Mouse (Mus musculus) hindbrain, embryonic 13.5 days (tissue): ENCODE measurements around the gene Il1rn. TPM values are rescaled to one million over a fixed set of nuclear protein-coding genes. Genes with fewer than 3 reads are reported as not detected.

ENCODE experiments used
- ATAC-seq: fragments of 200-750 bp; cut with Nextera tagmentation; 2 replicates; pipeline ENCODE4 v1.8.0; 2017; ENCODE audit warnings: moderate TSS enrichment; ENCODE audit not compliant: low FRiP score
- H3K27ac ChIP-seq: fragments of 300-500 bp; sonication (generic); 2 replicates; pipeline ENCODE4 v1.5.1; 2015; ENCODE audit warnings: inconsistent platforms, mild to moderate bottlenecking, moderate library complexity
- H3K27me3 ChIP-seq: fragments of 300-500 bp; sonication (generic); 2 replicates; pipeline ENCODE4 v1.6.1; 2015; ENCODE audit warnings: mild to moderate bottlenecking, inconsistent platforms
- H3K36me3 ChIP-seq: fragments of 300-500 bp; sonication (generic); 2 replicates; pipeline ENCODE4 v1.6.1; 2015; ENCODE audit warnings: mild to moderate bottlenecking, inconsistent platforms
- H3K4me1 ChIP-seq: fragments of 300-500 bp; sonication (generic); replicated peaks from 2 replicates; pipeline ENCODE4 v1.6.1; 2015; ENCODE audit warnings: inconsistent platforms
- H3K4me2 ChIP-seq: fragments of 300-500 bp; sonication (generic); 2 replicates; pipeline ENCODE4 v1.6.1; 2015; ENCODE audit warnings: inconsistent platforms, mild to moderate bottlenecking, moderate library complexity
- H3K4me3 ChIP-seq: fragments of 300-500 bp; sonication (generic); 2 replicates; pipeline ENCODE4 v1.5.1; 2015; ENCODE audit warnings: mild to moderate bottlenecking, inconsistent platforms
- H3K9ac ChIP-seq: fragments of 300-500 bp; sonication (generic); 2 replicates; pipeline ENCODE4 v1.6.1; 2015; ENCODE audit warnings: mild to moderate bottlenecking, inconsistent platforms
- H3K9me3 ChIP-seq: fragments of 300-500 bp; sonication (generic); 2 replicates; pipeline ENCODE4 v1.6.1; 2016; ENCODE audit warnings: inconsistent platforms
- WGBS: fragments of 180-500 bp; shearing (Covaris S2); methylation state at CpG from one replicate; pipeline ENCODE4 v1.1.7; 2015; 5-methylcytosine and 5-hydroxymethylcytosine counted together
- polyA plus RNA-seq: library from polyadenylated mRNA; unstranded; fragments of >200 nt; fragmentation: Nextera tagmentation; extraction: Ambion mirVana; gene quantifications from 2 replicates; pipeline ENCODE4 v1.2.1, GENCODE M21; 2015

Gene Il1rn
- polyA plus RNA-seq: 0.16 and 0.44 TPM in 2 replicates

DNA sequence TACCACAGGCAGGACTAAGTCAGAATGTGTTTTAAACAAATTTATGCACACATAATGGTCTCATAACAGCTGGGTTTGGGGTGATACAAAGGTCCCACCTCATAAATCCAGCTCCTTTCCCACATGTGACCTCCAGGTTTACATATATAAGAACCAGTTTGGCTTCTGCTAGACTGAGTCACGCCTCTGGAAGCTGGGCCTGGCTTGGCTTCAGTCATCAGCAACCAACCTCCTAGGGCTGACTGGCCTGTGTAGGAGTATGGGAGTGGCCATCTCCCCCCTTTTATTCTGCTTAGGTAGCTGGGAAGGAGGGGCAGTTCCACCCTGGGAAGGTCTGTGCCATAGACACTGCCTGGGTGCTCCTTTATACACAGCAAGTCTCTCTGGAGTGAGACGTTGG is at the start of gene Il1rn:
Il1rn (plus strand) TSS at position 309 of the 400 bp plus-strand sequence.
- H3K27ac ChIP-seq: no peak within 1 kb of the TSS
- H3K9me3 ChIP-seq: no peaks in the 10 kb centered on the region
- H3K4me1 ChIP-seq: no peaks in the 10 kb centered on the region
- no peak for ATAC-seq
- no peak within 1 kb of the TSS for H3K9ac ChIP-seq
- WGBS: 75% methylated on average over 2 of the region's 2 CpGs
- H3K4me3 ChIP-seq: no peak within 1 kb of the TSS
- no peaks in the 10 kb centered on the region for H3K36me3 ChIP-seq
- no peak within 1 kb of the TSS for H3K4me2 ChIP-seq
- H3K27me3 ChIP-seq: no peaks in the 10 kb centered on the region

DNA sequence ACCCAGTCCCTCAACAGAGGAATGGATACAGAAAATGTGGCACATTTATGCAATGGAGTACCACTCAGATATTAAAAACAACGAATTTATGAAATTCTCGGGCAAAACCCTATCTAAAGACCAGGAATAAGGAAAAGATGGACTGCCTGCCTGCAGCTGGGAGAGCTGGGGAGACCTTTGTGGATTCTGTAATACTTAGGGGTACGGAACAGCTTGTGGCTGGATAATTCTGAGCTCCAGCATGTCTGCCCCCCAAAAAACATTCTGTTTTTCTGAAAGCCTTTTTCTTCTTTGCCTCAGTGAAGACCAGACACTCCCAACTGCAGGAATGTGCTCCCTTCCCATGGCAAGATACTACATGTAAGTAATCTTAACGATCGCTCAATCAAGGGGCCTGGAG is 45.8 kb upstream of the Il1rn start, which contains the start of gene Il1f10:
Il1f10 (plus strand) TSS at position 301 of the 400 bp plus-strand sequence.
- Histone ChIP-seq H3K9me3 (no peaks in the 10 kb centered on the region), H3K4me1 (no peaks in the 10 kb centered on the region), H3K27ac (no peak within 1 kb of the TSS), H3K9ac (no peak within 1 kb of the TSS), H3K4me3 (no peak within 1 kb of the TSS), H3K27me3 (no peaks in the 10 kb centered on the region), H3K4me2 (no peak within 1 kb of the TSS), H3K36me3 (no peaks in the 10 kb centered on the region)
- no peak for ATAC-seq
- 89% methylated on average over 5 of the region's 5 CpGs for WGBS

DNA sequence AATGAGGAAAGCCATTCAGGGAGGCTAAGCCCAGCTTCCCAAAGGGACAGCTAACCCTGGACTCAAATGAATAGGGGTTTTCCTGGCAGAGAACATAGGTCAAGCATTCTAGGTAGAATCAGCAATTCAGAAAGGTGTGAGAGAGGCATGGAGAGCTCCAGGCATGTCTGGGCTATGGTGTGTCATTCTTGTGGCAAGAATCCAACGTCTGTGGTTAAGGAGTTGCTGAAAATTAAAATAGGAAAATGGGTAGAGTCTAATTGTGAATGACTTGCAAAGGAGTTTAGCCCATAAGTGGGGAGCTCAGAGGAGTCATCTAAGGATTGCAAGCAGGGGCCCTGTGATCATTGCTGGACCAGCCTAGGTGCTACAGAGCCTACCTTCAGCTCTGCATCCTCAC is 42.0 kb upstream of the Il1rn start:
- no peak for ATAC-seq
- H3K36me3 ChIP-seq: no peaks in the 10 kb centered on the region
- H3K4me2 ChIP-seq: no peak overlapping the region
- no peak overlapping the region for H3K9ac ChIP-seq
- H3K4me3 ChIP-seq: no peak overlapping the region
- no peak overlapping the region for H3K27ac ChIP-seq
- H3K27me3 ChIP-seq: no peaks in the 10 kb centered on the region
- no peaks in the 10 kb centered on the region for H3K4me1 ChIP-seq
- WGBS: 62% methylated on average over 1 of the region's 1 CpGs
- H3K9me3 ChIP-seq: no peaks in the 10 kb centered on the region

DNA sequence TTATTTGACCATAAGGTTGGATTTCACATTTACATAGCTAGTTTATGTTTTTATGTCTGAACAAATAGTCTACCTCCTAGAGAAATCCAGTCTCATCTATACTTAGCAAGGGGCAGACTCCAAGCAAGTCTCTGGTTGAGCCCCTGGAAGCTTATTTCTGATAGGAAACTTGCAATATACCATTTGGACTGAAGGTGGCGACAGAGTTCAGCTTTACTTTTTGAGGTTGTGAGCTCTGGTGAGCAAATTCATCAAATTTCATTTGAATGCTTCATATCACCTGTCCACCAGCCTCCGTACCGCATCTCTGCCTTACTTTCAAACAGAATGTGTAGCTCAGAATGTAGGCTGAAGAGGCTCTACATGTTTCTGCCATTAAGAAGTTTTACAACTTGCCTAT is 39.8 kb upstream of the Il1rn start:
- Histone ChIP-seq H3K9me3 (no peaks in the 10 kb centered on the region), H3K36me3 (no peaks in the 10 kb centered on the region), H3K4me1 (no peaks in the 10 kb centered on the region), H3K27ac (no peak overlapping the region), H3K4me3 (no peak overlapping the region), H3K9ac (no peak overlapping the region), H3K4me2 (no peak overlapping the region), H3K27me3 (no peaks in the 10 kb centered on the region)
- WGBS: 9% methylated on average over 3 of the region's 3 CpGs
- no peak for ATAC-seq

DNA sequence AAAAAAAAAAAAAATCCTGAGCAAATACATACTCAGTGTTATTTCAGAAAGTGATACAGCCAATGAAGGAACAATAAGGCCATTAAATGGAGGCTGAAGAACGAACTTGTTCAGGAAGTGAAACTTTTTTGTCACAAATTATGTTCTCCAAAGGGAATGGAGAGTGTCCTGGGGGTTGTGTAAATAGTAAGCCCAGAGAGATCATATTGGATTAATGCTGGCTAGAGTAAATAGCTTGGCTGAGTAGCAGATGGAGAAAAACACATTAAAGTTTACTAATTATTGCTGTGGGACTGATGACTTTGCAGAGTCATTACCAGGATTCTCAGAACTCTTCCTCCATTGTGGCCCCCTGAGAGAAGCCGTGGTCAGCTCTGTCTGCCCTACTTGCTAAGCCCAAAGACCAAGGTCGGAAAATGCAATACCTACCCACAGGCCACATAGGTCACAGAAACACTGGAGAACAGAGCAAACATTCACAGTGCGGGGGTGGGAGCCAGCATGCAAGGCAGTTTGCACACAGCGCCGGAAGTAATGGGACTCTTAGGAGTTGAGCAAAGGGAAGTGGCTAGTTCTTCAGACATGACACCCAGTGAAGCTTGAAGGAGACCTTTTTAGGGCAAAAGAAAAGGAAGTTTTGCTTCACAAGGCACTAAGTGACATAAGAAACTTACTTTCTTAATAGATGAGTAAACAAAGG is 25.2 kb upstream of the Il1rn start:
- Histone ChIP-seq H3K36me3 (no peaks in the 10 kb centered on the region), H3K4me3 (no peak overlapping the region), H3K9me3 (no peaks in the 10 kb centered on the region), H3K9ac (no peak overlapping the region), H3K4me2 (no peak overlapping the region), H3K4me1 (no peaks in the 10 kb centered on the region), H3K27me3 (no peaks in the 10 kb centered on the region), H3K27ac (no peak overlapping the region)
- ATAC-seq: no peak
- 77% methylated on average over 6 of the region's 6 CpGs for WGBS

DNA sequence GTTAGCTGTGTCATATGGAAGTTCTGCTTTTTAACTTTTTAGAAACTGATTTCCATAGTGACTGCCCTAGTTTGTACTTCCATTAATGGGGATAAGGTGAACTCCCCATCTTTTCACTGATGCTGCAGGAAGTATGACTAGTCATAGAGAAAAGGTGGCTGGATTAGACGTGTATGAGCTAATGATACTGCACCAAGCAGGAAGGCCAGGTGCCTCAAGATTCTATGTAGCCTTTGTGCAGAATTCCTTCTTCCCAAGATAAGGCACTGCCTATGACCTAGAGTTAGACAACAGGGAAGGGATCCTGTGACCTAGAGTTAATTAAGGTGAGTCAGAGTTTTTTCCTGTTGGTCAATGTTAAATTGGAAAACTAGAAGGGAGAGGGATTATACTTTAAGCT is 19.7 kb upstream of the Il1rn start:
- Histone ChIP-seq H3K4me1 (no peaks in the 10 kb centered on the region), H3K9me3 (no peaks in the 10 kb centered on the region), H3K27ac (no peak overlapping the region), H3K27me3 (no peaks in the 10 kb centered on the region), H3K4me2 (no peak overlapping the region), H3K36me3 (no peaks in the 10 kb centered on the region), H3K4me3 (no peak overlapping the region), H3K9ac (no peak overlapping the region)
- WGBS: 94% methylated on average over 1 of the region's 1 CpGs
- no peak for ATAC-seq

DNA sequence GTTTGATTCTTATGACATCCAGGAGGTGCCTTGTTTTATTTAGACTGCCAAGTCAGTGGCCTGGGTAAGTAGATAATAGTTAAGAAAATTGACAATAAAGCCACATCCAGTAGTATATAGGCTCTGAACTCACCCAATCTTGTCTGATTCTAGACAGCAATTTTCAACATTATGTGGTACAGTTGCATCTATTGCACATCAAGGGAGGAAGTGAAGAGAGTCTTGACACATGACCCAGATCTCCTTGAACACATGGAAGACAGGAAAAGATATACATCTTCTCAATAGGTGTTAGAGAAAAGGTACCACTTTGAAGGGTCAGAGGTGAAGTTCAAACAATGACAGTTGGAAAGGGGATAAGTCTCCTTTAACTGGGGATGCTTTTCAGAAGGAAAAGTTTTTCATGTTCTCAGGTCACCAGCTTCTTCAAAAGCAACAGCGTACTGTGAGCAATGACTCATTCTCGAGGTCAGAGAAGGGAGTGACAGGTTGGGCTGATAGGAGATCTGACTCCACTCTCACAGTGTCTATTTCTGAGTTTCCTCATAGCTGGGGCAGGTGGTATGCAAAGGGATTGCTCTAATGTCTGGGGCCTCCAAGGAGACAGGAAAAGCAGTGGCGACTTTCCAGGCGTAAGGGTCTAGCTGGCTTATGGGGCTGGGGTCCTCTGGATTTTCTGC is 18.6 kb upstream of the Il1rn start:
- no peaks in the 10 kb centered on the region for H3K4me1 ChIP-seq
- H3K36me3 ChIP-seq: no peaks in the 10 kb centered on the region
- 88% methylated on average over 4 of the region's 4 CpGs for WGBS
- H3K9ac ChIP-seq: no peak overlapping the region
- no peaks in the 10 kb centered on the region for H3K9me3 ChIP-seq
- no peak overlapping the region for H3K4me3 ChIP-seq
- no peaks in the 10 kb centered on the region for H3K27me3 ChIP-seq
- no peak overlapping the region for H3K27ac ChIP-seq
- H3K4me2 ChIP-seq: no peak overlapping the region
- ATAC-seq: no peak

DNA sequence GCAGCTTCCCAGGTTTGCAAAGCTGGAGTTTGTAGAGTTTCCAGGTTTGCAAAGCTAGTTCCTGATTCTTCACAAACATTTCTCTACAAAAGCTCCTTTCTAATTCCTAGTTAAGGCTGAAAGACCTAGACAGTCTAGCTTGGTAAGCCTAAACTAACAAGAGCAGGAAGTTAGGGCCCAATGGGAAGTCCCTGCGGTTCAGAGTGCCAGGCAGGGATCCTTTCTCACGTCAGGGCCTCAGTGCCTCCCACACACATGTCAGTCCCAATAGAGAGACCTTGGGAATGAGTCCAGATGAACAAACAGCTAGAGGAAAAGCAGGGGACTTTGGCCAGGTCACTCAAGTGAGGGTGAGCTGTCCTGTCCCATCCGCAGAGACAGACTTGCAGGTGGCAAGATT is 1.3 kb upstream of the Il1rn start:
- no peak for ATAC-seq
- Histone ChIP-seq H3K4me1 (no peaks in the 10 kb centered on the region), H3K27ac (no peak overlapping the region), H3K36me3 (no peaks in the 10 kb centered on the region), H3K27me3 (no peaks in the 10 kb centered on the region), H3K9me3 (no peaks in the 10 kb centered on the region), H3K4me2 (no peak overlapping the region), H3K4me3 (no peak overlapping the region), H3K9ac (no peak overlapping the region)
- 70% methylated on average over 3 of the region's 3 CpGs for WGBS

DNA sequence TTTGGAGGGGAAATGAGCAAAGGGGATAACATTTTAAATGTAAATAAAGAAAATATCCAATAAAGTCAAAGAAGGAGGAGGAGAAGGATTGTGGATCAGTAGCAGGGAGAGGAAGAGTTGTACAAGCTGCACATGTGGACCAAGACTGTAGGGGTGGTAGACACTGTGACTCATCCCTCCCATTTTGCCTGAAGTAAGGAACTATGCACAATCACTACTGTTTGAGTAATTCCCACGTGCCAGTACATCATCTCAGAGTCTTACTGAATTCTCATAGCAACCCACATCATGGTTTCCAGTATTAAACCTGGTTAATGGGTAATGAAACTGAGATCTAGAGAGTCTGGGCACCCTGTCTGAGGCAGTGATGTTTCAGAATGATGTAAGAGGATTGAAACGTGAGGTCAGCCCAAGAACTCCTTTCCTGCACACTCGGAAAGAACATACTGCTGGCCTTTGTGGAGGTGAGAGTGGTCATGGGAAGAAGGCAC is 4.8 kb downstream of the Il1rn start:
- H3K27me3 ChIP-seq: no peaks in the 10 kb centered on the region
- H3K4me2 ChIP-seq: no peak overlapping the region
- ATAC-seq: no peak
- H3K4me3 ChIP-seq: no peak overlapping the region
- H3K36me3 ChIP-seq: no peaks in the 10 kb centered on the region
- H3K27ac ChIP-seq: no peak overlapping the region
- H3K9me3 ChIP-seq: no peaks in the 10 kb centered on the region
- no peaks in the 10 kb centered on the region for H3K4me1 ChIP-seq
- no peak overlapping the region for H3K9ac ChIP-seq
- 72% methylated on average over 3 of the region's 3 CpGs for WGBS

DNA sequence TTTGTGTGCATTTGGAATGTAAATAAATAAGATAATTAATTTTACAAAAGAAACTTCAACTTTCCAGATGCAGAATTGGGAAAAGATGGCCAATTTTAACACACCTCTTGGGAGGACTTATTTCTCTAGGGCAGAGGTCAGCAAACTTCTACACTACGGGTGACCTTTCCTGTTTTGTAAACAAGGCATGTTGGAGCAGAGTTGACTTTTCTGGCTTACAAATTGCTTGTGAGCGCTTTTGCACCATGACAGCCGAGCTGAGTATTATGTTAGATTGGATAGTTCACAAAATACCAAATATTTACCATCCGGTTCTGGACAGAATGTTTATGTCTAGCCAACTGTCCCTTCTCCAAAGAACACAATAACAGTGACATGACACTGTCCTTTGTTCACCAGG is 8.0 kb downstream of the Il1rn start:
- no peaks in the 10 kb centered on the region for H3K27me3 ChIP-seq
- H3K9me3 ChIP-seq: no peaks in the 10 kb centered on the region
- ATAC-seq: no peak
- WGBS: 68% methylated on average over 4 of the region's 4 CpGs
- H3K9ac ChIP-seq: no peak overlapping the region
- H3K4me2 ChIP-seq: no peak overlapping the region
- H3K4me3 ChIP-seq: no peak overlapping the region
- no peaks in the 10 kb centered on the region for H3K4me1 ChIP-seq
- no peak overlapping the region for H3K27ac ChIP-seq
- H3K36me3 ChIP-seq: no peaks in the 10 kb centered on the region

DNA sequence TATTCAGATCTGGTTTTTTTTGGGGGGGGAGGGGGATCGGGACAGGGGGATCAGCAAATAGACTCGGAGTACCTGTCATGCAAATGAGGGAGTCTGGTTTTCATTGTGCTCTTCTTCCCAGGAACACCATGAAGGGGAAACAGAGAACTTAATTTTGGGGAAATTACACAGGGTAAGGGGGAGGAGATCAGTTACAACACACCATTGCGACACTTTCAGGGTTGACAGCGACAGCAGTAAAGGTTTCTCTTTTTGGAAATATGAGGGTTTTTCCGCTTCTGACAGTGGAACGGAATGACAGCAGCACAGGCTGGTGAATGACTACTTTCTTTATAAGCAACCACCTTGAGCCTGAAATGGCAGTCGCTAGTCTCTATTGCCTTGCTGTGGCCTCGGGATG is 8.4 kb downstream of the Il1rn start:
- Histone ChIP-seq H3K36me3 (no peaks in the 10 kb centered on the region), H3K9ac (no peak overlapping the region), H3K9me3 (no peaks in the 10 kb centered on the region), H3K4me2 (no peak overlapping the region), H3K27ac (no peak overlapping the region), H3K4me3 (no peak overlapping the region), H3K4me1 (no peaks in the 10 kb centered on the region), H3K27me3 (no peaks in the 10 kb centered on the region)
- 64% methylated on average over 8 of the region's 8 CpGs for WGBS
- no peak for ATAC-seq

DNA sequence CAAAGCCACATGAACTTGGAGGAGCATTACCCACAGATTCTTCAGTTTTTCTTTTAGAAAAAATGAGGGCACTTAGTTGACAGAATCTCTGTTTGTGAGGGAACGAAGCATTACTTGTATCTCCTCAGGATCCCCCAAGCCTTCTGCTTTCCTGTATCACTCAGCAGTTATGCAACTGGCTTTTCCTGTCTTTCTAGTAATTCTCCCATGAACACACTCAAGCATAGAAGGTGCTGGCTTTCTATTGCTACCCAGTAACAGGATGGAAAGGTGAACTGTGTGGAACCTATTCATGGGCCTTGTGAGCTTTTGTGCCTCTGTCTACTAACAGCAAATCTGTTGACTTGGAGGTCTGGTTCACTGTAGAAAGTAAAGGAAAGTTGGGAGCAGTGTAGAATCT is 11.3 kb downstream of the Il1rn start:
- Histone ChIP-seq H3K9ac (no peak overlapping the region), H3K27me3 (no peaks in the 10 kb centered on the region), H3K36me3 (no peaks in the 10 kb centered on the region), H3K27ac (no peak overlapping the region), H3K9me3 (no peaks in the 10 kb centered on the region), H3K4me2 (no peak overlapping the region), H3K4me1 (no peaks in the 10 kb centered on the region), H3K4me3 (no peak overlapping the region)
- ATAC-seq: no peak
- WGBS: 90% methylated on average over 1 of the region's 1 CpGs

DNA sequence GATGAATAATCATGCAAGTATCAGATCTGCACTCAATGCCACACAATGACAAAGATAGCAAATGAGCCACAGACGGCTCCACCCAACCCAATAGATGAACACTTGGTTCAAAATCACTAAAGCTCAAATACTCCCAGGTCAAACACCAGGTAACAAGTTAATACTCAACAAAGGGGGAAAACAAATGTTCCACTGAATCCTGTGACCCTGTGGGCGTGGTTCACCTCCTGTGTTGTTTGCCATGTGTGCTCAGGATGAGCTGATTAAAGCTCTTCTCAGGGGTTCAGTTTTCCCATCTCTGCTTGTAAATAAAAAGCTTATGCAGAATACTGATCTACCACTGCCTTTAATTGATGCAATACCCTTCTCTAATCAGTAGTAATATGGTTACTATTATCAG is 14.5 kb downstream of the Il1rn start:
- H3K9me3 ChIP-seq: no peaks in the 10 kb centered on the region
- no peak overlapping the region for H3K9ac ChIP-seq
- no peak overlapping the region for H3K4me2 ChIP-seq
- H3K36me3 ChIP-seq: no peaks in the 10 kb centered on the region
- H3K27me3 ChIP-seq: no peaks in the 10 kb centered on the region
- H3K27ac ChIP-seq: no peak overlapping the region
- H3K4me1 ChIP-seq: no peaks in the 10 kb centered on the region
- whole genome bisulfite sequencing: 87% methylated on average over 2 of the region's 2 CpGs
- no peak overlapping the region for H3K4me3 ChIP-seq
- ATAC-seq: no peak
